Comparison of ENCODE assay signal across 34 mouse cellular contexts in genomic region chr4:120009151-120009550, GRCm38 (mm10). TPM values are rescaled to one million over a fixed set of nuclear protein-coding genes. Genes with fewer than 3 reads are reported as not detected.
DNase-seq lines count a peak whose midpoint lies in the region; ATAC-seq lines count a peak whose summit lies in the region.
"Had no signal": no experiment of that assay in that cellular context is flagged by ENCODE, and none has a peak within 500 bp of the region (broad histone marks: within the 10 kb centered on the region; RNA-seq: fewer than 3 reads in every experiment).

No protein-coding gene starts in this region.

- no peaks in the 10 kb centered on the region for H3K9me3 ChIP-seq in heart, embryonic 12.5 days (replicated peaks)
- H3K9me3 ChIP-seq: forebrain, embryonic 10.5 days; forebrain, embryonic 13.5 days; heart, embryonic 13.5 days; hindbrain, embryonic 10.5 days; hindbrain, embryonic 13.5 days; intestine, embryonic 15.5 days had no signal

- peaks cover 5% of the 10 kb centered on the region; the same call in 1 of the 2 replicates for H3K27me3 ChIP-seq in heart, embryonic 12.5 days (replicated peaks)
- H3K27me3 ChIP-seq: CH12.LX; hindbrain, embryonic 13.5 days; intestine, embryonic 15.5 days; Patski had no signal

- no peaks in the 10 kb centered on the region for H3K36me3 ChIP-seq in heart, embryonic 12.5 days
- H3K36me3 ChIP-seq: forebrain, embryonic 10.5 days; G1E; heart, embryonic 13.5 days; hindbrain, embryonic 10.5 days; hindbrain, embryonic 13.5 days; intestine, embryonic 15.5 days had no signal

- H3K4me3 ChIP-seq in heart, embryonic 12.5 days, result no peak overlapping the region
- H3K4me3 ChIP-seq: forebrain, embryonic 10.5 days; forebrain, embryonic 13.5 days; heart, embryonic 13.5 days; hindbrain, embryonic 10.5 days; hindbrain, embryonic 13.5 days; intestine, embryonic 15.5 days had no signal

- DNase-seq in heart, postnatal 14 days, result peak; percentile 33 to 57
- DNase-seq in lung, postnatal 10 days, result peak; percentile 67
- DNase-seq in lung, postnatal 36 days, result no peak
- DNase-seq in gastrocnemius, postnatal 10 days, result peak; percentile 44
- DNase-seq in skeletal muscle tissue, adult 2 months (ENCODE audit: low read depth, low spot score), result peak; percentile 18
- no peak for DNase-seq in kidney, adult 9 months
- no peak for DNase-seq in cerebellum, postnatal 4 days (ENCODE audit: low spot score in 2 of 2)
- DNase-seq: adrenal gland, postnatal 14 days; B cell, adult 2 months; cerebellum, adult 11 months; cerebellum, adult 2 months; cerebellum, adult 9-11 months; cerebellum, postnatal 25 days; kidney, adult 11 months; kidney, adult 8-10 months had no signal

- WGBS in heart, embryonic 12.5 days, result 66% methylated on average over 2 of the region's 2 CpGs

- H3K4me2 ChIP-seq in heart, embryonic 12.5 days, result no peak overlapping the region
- H3K4me2 ChIP-seq: forebrain, embryonic 13.5 days; heart, embryonic 13.5 days; hindbrain, embryonic 13.5 days; intestine, embryonic 15.5 days had no signal

- ATAC-seq in heart, embryonic 12.5 days (ENCODE audit: insufficient number of reproducible peaks, low FRiP score), result no peak
- ATAC-seq: forebrain, embryonic 13.5 days; forebrain, embryonic 16.5 days; hindbrain, embryonic 16.5 days; intestine, embryonic 15.5 days; Patski had no signal

- H3K4me1 ChIP-seq in heart, embryonic 12.5 days (replicated peaks), result peaks cover 10% of the 10 kb centered on the region
- H3K4me1 ChIP-seq: forebrain, embryonic 13.5 days; intestine, embryonic 15.5 days had no signal

- H3K27ac ChIP-seq in heart, embryonic 12.5 days (ENCODE audit: poor library complexity, severe bottlenecking), result no peak overlapping the region
- H3K27ac ChIP-seq: forebrain, embryonic 10.5 days; forebrain, embryonic 13.5 days; heart, embryonic 13.5 days; hindbrain, embryonic 10.5 days; hindbrain, embryonic 13.5 days; intestine, embryonic 15.5 days had no signal

- no peak overlapping the region for H3K9ac ChIP-seq in heart, embryonic 12.5 days
- H3K9ac ChIP-seq: forebrain, embryonic 13.5 days; heart, embryonic 13.5 days; hindbrain, embryonic 13.5 days; intestine, embryonic 15.5 days had no signal

- intact Hi-C loops in heart, postnatal 14 days (cut with DNase I), result no loop called here

RNA-seq across cellular contexts. Expression of gene AL607142.1, which starts 55.6 kb away (rescaled TPM):
- total RNA-seq in heart, postnatal 14 days (2021), result not detected
- not detected in 2 replicates for polyA plus RNA-seq in heart, embryonic 12.5 days (2016; fragmentation: Nextera tagmentation; extraction: Ambion mirVana)
- total RNA-seq in gastrocnemius, postnatal 10 days (2021), result not detected
- total RNA-seq: adrenal gland, adult 18-20 months; adrenal gland, postnatal 14 days; adrenal gland, postnatal 4 days; CH12.LX; G1E; gastrocnemius, postnatal 36 days; granulocyte monocyte progenitor cell, adult 5-6 weeks had no signal
- polyA plus RNA-seq: cerebellum, adult 2 months; embryonic facial prominence, embryonic 11.5 days; embryonic facial prominence, embryonic 14.5 days; forebrain, embryonic 10.5 days; forebrain, embryonic 13.5 days; forebrain, embryonic 16.5 days; G1E; heart, embryonic 13.5 days; heart, embryonic 16.5 days; hindbrain, embryonic 10.5 days; hindbrain, embryonic 13.5 days; hindbrain, embryonic 16.5 days; intestine, embryonic 15.5 days; Patski had no signal

Comparison
In these comparisons a context has a peak if more than half of its experiments do, and no peak if none do; other contexts are left out.
1. DNase-seq: peak in heart, postnatal 14 days (2 of 2), lung, postnatal 10 days (single experiment), gastrocnemius, postnatal 10 days (single experiment) and skeletal muscle tissue, adult 2 months (single experiment); none in lung, postnatal 36 days (single experiment), kidney, adult 9 months (single experiment) and cerebellum, postnatal 4 days (0 of 2).